Mouse (Mus musculus): Measurements from ENCODE around the gene Kremen1. TPM values are rescaled to one million over a fixed set of nuclear protein-coding genes. Genes with fewer than 3 reads are reported as not detected.

Kremen1 gene
- total RNA-seq, 2 experiments from 2014 or later, result 1.3 to 1.4 TPM

DNA sequence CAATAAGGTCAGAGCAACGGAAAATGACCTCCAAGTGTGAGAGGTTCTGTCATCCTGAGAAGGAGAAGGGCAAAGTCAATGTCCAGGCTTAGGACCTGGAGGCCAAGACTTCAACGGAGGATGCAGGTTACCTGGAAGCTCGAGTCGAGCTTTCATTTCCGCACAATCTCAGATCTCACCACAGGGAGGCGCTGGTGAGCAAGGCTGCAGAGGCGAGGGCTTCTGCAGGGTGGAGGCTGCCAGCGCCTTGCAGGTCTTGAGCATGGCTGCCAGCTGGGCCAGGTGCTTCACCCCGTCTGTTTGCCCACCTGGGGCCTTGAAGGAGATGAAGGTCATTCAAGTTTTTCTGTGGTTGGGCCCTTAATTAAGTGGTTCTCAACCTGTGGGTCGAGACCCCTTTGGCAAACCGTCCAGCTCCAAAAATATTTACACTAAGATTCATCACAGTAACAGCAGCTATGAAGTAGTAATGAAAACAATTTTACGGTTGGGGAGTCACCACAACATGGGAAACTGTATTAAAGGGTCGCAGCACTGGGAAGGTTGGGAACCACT, 79.4 kb downstream of the Kremen1 start:
- no peak for ATAC-seq (replicated peaks; ENCODE audit: low FRiP score, poor library complexity, severe bottlenecking)

DNA sequence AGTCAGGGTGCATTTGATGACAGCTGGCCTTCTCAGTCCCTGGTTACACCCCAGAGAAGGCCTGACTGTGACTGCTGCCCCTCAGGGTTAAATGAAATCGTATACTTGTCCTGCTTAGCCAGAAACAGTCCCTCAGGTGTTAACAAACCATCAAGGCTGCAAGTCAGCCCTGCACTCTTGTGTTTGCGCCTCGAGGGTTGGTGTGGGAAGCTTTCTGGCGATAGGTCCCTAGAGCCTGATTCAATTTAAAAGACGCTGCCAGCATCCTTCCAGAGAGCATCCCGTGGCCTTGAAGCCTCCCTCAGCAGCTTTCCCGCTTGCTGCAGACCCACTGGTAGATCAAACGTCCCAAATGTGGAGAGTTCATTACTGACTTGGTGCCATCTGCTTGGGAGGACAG, 82.0 kb downstream of the Kremen1 start:
- no peak for ATAC-seq (replicated peaks; ENCODE audit: low FRiP score, poor library complexity, severe bottlenecking)

DNA sequence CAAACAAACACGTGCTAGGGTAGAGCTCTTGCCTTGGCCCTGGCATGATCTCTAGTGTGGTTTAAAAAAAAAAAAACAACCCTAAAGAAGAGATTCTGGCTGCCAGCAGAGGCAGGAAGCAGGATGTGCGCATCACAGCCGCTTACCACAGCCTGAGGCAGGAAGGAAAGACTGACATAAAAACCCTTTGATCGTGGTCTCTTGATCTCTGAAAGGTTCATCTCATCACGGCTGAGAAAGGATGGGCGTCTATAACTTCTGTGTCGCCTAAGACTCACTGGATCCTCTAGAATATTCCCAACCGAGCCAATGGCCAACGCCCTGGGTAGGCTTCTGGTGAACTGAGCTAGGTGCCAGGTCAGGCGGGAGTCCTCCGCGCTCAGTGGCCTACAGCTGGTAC, 84.2 kb downstream of the Kremen1 start:
- ATAC-seq (replicated peaks; ENCODE audit: low FRiP score, poor library complexity, severe bottlenecking), result no peak

DNA sequence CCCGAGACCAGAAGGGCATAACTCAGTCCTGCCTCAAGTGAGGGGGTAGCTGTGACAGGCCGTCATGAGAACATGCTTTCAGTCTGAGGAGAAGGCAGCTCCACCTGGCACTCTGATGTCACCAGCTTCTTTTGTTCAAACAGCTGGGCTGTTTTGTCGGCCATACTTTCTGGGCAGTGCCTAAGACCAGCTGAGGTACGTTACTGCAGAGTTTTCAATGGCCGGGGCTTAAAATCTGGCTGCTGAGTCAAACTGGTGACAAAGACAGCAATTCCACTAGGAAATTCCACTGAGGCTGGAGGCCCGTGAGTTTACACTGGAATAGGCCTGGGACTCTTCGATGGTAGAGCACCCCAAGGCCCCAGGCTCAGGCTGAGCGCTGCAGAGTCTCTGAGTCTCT, 84.7 kb downstream of the Kremen1 start:
- no peak for ATAC-seq (replicated peaks; ENCODE audit: low FRiP score, poor library complexity, severe bottlenecking)

DNA sequence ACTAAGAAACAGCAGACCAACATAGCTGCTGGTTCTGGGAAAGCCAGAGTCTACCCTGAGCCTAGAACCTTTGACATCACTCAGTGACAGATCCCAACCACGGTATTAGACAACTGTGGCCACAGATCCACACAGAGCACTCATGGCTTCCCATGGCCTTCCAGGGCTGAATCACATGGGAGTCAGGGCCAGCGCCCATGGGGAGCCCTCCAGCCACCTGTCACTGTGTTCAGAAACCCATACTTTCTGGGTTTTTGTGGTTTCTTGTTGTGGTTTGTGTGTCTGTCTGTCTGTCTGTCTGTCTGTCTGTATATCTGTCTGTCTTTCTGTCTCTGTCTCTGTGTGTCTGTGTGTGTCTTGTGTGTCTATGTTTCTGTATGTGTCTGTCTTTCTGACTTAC, 85.5 kb downstream of the Kremen1 start:
- ATAC-seq (replicated peaks; ENCODE audit: low FRiP score, poor library complexity, severe bottlenecking), result no peak

DNA sequence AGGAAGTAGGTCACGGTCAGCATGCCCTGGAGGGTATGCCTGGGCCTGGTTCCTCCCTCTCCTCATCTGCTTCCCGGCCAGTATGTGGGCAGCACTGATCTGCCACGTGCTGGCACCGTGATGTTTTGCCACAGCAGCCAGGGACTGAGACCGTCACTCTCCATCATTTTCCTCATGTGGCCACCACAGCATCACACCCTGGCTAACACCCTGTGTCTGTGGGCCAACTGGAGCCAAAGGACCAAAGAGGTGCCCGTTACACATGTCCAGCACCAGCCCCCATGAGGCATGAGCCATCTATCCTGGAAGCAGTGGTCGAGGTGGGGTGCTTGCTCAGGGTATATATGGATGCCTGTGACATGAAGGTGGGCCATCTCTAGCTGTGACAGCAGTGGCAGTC, 86.2 kb downstream of the Kremen1 start:
- no peak for ATAC-seq (replicated peaks; ENCODE audit: low FRiP score, poor library complexity, severe bottlenecking)

DNA sequence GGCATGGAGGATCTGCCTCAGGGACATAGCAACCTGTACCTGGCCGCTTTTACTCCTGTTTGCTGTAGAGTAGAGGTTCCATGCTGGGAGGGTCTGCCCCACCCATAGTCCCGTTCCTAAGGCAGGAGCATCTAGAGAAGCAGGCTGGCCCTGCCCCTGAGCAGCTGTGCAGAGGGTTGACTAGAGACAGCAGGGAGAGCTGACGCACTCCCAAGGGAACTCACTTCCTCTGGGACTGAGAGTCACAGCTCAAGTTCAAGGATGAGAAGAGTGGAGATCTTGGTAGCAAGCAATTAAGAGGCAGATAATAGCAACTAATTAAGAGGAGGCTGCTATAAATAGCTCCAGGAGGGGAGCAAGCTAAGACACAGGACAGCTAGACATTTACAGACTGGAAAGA, 88.5 kb downstream of the Kremen1 start:
- ATAC-seq (replicated peaks; ENCODE audit: low FRiP score, poor library complexity, severe bottlenecking), result no peak

DNA sequence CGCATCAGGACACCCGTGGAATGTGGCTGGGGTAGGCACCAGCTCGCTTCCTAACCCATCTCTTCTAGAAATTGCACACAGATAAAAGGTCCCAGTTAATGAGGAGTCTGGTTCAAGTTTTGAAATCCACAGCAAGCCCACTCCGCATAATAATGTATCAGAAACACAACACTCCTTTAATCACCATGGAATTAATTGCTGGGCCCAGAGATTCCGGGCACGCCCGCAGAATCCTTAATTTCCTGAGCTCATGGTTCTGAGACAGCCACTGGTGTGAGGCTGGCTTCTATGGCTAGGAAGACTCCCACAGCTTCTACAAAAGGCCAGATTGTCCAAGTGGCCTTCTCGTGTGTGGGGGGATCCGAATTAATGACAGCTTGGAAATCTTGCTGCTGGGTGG, 94.0 kb downstream of the Kremen1 start:
- no peak for ATAC-seq (replicated peaks; ENCODE audit: low FRiP score, poor library complexity, severe bottlenecking)

DNA sequence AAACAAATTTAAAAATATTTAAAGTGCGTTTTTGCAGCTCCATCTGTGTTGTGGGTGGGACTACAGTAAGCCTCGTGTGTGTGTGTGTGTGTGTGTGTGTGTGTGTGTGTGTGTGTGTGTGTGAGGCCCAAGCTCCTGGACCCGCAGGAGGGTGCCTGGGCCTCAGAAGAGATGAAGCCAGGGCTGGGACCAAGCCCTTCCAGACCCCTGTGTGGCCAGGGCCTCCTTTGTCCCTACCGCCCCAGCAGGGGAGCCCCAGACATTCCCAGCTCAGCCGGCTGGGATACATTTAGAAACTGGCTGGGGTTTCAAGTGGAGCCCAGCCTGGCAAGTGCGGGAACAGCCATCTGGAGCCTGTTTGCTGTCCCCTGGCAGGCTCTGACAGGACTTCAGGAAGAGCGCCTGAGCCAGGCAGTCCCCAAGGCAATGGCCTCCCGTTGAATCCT, 95.9 kb downstream of the Kremen1 start:
- ATAC-seq (replicated peaks; ENCODE audit: low FRiP score, poor library complexity, severe bottlenecking), result no peak

DNA sequence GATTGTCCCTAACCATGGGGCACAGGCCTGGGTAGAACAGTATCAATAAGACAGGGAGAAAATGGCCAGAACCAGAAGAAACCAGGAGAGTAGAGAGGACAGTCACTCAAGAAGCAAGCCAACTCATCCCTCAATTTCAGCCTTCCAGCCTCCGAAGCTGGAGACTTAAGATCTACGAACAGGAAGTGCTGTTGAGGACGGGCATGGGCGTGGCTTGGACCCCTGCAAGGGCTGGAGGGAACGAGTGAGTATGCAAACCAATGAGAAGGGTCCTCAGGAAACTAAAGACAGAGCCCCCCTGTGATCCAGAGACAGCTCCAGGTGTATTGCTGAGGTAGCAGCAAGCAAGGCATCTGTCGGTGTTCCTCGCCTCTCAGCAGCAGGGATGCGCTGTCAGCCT, 97.0 kb downstream of the Kremen1 start:
- no peak for ATAC-seq (replicated peaks; ENCODE audit: low FRiP score, poor library complexity, severe bottlenecking)

DNA sequence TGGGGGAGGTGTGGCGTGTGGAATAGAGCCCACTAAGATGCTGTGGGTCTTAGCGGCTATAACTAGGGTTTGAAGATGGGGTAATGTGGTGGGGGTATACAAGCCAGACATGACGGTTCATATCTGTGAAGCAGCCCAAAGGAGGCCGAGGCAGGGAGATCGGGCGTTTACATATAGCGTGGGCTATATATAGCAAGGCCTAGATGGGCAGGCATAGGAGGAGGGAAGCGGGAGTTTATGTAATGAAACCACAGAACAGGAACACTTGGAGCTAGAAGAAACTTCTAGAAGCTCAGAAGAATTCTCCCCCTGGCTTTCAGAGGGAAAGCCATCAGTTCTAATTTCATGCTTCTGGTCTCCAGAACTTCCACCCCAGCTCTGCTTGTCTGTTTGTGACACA, 97.9 kb downstream of the Kremen1 start:
- no peak for ATAC-seq (replicated peaks; ENCODE audit: low FRiP score, poor library complexity, severe bottlenecking)

DNA sequence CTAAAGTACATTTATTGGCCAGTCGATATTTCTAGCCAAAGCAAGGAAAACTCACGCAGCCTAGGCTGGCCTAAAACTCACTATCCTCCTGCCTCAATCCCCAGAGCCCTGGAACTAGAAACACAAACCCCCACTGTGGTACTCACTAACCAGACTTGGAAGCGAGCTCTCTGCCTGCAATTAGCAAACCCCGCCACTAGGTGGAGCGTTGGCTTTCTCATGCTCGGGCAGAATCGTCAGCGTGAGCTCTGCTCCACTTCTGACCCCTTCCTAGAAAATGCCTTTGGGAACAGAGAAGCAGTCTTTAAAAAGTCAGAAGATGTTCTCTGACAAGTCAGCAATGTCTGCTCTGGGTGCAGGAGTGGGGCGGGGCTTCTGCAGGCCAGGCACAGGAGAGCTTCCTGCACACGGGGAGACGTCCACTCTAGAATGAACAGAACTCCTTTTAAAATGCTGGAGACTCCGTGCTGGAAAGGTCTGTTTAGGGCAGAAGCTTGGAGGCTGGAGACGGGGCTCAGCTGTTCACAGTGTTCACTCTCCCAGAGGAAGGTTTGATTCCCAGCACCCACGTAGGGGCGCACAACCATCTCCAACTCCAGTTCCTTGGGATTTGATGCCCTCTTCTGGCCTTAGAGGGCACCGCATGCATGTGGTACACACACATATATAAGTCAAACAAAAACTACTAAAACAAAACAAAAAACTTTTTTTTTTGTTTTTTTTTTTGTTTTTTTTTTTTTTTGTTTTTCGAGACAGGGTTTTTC, 100.5 kb downstream of the Kremen1 start:
- ATAC-seq (replicated peaks; ENCODE audit: low FRiP score, poor library complexity, severe bottlenecking), result no peak

DNA sequence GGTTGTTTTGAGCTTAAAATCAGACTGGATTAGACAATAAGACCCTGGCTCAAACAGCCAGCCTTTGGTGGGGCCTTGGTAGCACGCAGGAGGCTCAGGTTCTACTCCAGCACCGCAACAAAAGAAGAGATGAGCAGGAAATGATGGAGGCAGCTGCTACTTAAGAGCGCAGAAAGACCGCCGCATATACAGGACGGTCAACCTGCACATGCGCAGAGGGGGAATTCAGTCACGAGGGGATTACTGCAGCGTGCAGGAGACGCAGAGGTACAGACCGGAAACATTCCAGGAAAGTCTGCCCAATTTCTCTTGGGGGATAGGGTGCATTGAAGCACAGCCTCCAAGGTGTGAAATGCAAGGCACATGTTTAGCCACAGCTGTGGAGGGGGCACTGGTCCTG, 103.3 kb downstream of the Kremen1 start:
- no peak for ATAC-seq (replicated peaks; ENCODE audit: low FRiP score, poor library complexity, severe bottlenecking)

DNA sequence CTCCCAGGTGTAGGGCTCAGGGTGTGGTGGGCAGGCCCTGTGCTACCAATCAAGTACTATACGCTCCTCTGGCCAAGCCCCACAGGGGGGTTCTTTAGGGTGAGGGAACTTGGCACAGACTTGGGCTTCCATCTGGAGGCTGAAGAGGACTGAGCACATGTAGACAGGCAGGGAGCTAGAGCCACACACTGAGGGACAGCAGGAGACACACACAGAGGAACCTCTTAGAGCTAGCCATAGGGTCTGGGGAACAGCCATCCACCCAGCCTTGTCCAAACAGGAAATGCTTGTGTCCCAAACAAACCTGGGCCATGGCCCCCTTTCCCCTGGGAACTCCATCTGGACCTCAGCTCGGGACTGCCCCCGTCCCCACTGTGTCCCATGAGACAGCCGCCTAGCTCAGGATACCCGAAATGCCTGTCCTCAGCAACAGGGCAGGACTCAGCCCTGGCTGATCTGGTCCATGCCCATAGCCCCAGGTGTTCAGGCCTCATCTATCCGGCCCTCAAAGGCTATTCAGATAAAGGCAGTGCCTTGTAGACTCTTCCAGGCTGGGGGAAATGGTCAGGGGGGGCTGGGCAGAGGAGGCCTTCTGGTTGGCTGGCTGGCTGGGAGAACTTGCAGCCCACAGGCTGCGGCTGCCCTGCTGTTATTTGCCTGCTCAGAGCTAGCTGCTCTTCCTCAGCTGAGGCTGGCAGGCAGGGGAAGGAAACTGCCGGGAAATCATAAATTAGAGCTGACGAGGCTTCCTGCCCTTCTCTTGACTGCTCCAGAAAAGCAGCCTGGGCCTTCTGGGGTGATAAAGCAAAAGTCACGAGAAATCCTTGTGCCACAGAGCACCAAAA, 106.2 kb downstream of the Kremen1 start:
- no peak for ATAC-seq (replicated peaks; ENCODE audit: low FRiP score, poor library complexity, severe bottlenecking)

DNA sequence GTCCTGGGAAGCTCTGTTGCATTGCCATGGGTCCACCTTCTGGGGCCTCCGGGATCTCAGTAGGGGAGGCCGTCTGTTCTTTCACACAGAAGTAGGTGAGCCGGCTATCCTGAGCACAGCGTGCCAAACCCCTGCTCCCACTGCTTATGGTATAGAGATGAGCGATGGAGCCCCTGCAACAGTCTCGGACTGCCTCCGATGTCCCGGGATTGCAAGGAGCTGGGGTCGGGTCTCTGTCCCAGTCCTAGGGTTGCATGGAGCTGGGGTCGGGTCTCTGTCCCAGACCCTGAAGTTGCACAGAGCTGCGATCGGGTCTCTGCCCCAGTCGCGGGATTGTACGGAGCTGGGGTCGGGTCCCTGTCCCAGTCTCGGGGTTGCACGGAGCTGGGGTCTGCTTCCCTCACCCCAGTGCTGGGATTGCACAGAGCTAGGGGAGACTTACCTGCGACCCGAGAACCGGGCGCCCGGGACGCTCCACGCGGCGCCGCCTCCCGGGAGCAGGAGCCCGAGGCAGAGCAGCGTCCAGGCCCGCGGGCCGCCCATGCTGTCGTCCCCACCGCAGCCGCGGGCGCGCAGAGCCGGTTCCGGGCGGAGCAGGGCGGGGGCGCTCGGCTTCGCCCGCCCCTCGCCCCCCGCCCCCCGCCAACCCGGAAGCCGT, 109.5 kb downstream of the Kremen1 start, which contains the start of gene Emid1:
Gene Emid1 (minus strand): TSS at position 578 of the 658 bp plus-strand sequence.
- no peak for ATAC-seq (replicated peaks; ENCODE audit: low FRiP score, poor library complexity, severe bottlenecking)

DNA sequence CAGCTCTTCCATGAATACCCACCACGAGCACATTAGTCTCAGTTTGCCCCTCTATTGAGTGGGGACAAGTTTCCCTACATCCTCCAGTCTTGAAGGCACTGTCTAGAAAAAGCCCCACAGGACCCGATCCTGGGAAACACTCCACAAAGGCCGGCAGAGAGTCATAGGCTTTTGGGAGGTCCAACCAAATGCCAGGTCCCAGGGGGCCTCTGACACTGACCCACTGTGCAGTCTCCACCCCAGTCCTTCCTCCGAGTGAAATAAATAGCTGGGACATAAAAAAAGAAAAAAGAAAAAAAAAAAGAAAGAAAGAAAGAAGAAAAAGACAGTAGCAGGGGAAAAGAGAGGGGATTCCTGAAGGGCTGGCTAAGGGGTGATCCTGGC, 110.1 kb downstream of the Kremen1 start:
- ATAC-seq (replicated peaks; ENCODE audit: low FRiP score, poor library complexity, severe bottlenecking), result no peak

DNA sequence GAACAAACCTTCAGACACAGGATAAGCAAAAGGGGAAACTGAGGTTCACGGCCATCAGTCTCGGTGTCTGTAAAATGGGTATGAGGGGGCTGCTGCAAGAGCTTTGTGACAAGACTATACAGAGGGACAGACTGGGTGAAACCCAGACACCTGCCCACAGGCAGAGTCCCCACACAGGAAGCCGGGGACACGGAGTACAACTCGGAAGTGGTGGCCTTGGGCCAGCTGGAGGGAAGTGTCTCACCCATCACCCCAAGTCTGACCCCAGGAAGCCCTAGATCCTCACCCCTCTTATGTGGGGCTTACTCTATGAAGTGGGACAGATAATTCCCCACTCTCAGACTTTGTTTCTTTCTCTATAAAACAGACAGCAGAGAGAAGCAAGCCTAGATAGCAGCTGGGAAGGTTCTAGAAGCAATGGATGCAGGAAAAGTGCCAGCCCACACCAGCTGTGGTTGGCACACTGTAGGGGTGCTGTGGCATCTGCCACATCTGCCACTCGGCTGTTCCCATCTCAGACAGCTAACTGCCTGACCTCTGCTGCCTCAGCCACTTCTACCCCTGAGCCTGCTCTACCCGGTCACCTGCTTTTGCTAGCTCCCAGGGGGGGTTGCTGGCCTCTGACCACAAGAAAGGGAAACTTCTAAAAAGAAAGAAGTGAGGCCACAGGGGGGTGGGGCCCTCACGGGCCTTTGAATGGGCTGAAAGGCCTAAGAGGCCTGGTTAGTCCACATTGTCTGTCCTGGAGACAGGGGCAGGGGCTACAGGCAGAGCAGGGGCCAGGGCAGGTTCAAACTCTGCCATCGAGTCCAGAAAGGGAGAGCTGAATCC, 110.7 kb downstream of the Kremen1 start:
- no peak for ATAC-seq (replicated peaks; ENCODE audit: low FRiP score, poor library complexity, severe bottlenecking)

DNA sequence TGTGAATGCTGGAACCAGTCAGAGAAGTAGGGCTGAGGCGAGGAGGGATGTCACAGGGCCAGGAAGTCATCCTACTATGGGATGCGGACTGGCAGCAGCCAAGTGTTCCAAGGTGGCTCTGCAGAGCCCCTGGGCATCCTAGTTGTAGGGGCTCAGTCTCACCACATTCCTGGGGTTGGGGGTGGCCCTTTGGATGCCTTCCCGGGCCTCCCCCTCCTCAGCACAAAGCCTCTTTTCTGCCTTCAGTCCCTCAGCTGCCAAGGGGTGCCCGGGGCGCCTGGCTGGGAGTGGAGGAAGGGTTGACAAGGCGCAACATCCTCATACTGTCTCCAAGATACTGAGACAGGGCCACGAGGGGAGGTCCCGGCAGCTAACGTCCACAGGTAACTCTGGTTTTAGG, 111.4 kb downstream of the Kremen1 start:
- no peak for ATAC-seq (replicated peaks; ENCODE audit: low FRiP score, poor library complexity, severe bottlenecking)

DNA sequence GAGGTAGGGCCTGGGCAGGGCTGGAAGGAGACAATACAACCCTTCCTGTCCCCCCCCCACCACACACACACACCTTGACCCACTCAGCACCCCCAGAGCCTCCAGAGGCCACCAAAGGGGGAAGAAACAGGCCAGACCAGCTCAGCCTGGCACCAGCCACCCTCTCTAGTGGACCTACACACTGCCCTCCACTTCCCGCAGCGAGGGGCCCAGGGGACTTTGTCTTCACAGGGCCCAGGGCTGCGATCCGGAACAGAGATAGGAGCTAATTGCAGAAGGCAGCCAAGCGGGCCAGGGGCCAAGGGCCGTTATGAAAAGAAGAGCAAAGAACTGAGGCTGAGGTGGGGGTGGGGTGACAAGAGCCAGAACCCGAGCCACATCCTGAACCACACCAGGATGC, 112.1 kb downstream of the Kremen1 start:
- no peak for ATAC-seq (replicated peaks; ENCODE audit: low FRiP score, poor library complexity, severe bottlenecking)

DNA sequence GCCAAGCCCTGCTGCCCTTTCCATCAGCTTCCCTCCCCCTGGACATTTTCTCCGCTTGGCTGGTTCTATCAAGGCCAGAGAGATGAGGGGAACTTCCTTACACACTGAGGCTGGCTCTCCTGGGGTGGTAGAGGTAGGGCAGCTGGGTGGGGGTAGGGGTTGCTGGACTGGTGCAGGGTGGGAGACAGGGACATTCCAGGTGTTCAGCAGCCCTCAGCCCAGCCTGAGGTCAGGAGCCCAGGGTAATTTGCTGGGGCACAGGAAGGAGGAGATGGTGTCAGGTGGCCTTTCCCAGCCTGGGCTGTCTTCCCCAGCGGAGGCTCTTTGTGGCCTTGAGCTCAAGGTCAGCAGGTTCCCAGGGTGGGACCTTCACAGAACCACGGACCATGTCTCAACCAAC, 115.8 kb downstream of the Kremen1 start:
- ATAC-seq (replicated peaks; ENCODE audit: low FRiP score, poor library complexity, severe bottlenecking), result no peak
